Mouse (Mus musculus) B cell, adult 67 days (primary cell): ENCODE measurements around the gene Fsd1l. TPM values are rescaled to one million over a fixed set of nuclear protein-coding genes. Genes with fewer than 3 reads are reported as not detected.

Source experiments
- total RNA-seq, 2 experiments: library from RNA; stranded (reverse); gene quantifications; 4 replicates each; pipeline ENCODE4 v1.2.4; 2023

Fsd1l gene
- total RNA-seq: not detected

GRCm38 (mm10) chr4:53631316-53632010 lies at the start of gene Fsd1l:
Gene Fsd1l, plus strand, starts transcription at chr4:53631471.

DNA sequence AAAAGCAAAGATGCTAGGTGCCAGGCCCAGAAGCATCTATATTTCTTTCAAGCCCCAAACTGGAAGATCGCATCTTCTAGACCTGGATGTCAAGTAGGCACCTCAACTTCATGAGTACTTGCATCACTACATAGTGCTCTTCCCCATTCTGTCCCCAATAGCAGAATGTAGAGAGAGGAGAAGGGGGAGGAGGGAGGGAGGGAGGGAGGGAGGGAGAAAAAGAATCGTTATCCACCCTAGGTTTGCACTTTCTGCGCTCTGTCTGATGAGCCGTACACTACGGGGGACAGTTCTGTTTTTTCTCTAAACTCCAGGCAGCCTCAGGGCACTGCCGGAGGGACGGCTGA lies 82.4 kb downstream of the Fsd1l start, which contains the start of gene Fktn:
Gene Fktn (plus strand): TSS at position 295 of the 347 bp plus-strand sequence.

Other genes with a start within 250 kb of the Fsd1l start
- gene Slc44a1, start 191.1 kb upstream of the Fsd1l start, total RNA-seq: 10 to 100 TPM; 20.6 to 26.4 TPM
- gene Fktn, start 82.5 kb downstream of the Fsd1l start, total RNA-seq: 1 to 10 TPM; 3.7 to 4.2 TPM
- not detected for gene Tal2, start 148.2 kb downstream of the Fsd1l start, total RNA-seq
- 1 to 10 TPM; 1.8 to 3.2 TPM for gene Tmem38b, start 194.6 kb downstream of the Fsd1l start, total RNA-seq